8 mouse cellular contexts compared by ENCODE assay signal in the genomic region with DNA sequence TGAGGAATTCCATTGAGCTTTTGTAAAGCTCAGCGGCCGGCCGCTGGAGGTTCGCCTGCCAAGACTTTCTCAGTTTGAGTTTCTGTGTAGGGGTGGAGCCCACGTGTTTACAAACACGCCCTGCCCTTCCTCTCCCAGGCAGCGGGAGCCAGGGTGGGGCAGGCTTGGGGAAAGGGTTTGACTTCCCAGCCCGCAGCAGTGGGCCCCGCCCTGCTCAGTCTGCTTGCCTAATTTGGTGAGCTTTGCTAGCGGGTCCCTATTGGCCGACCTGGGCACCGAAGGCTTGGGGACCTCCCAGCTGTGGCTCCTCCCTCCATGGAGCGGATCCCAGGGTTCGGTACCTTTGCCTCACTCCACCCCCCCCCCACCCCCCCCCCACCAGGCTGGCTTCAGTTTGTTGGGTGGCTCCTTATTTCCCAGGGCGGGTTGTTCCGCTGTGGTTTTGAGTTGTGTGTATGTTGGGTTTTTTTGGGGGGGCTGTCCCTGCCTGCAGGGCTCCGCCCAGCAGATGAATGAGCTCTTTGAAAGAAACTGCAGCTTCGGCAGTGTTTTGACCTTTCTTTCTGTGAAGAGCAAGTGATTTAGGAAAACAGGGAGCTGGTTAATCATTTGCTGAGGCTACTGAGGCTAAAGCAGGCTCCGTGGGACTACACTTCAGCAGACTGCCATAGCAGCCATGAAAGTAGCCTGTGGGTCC. TPM values are rescaled to one million over a fixed set of nuclear protein-coding genes. Genes with fewer than 3 reads are reported as not detected.
A peak's percentile ranks its signal among the peaks of the same experiment; 100 is the strongest.
DNase-seq lines count a peak whose midpoint lies in the region; ATAC-seq and TF ChIP-seq lines count a peak whose summit lies in the region.

No protein-coding gene starts in this region.

- H3K79me2 ChIP-seq in heart, adult 2 months (replicated peaks; ENCODE audit: control insufficient read depth, insufficient read depth, low read length) = peaks cover 5% of the 10 kb centered on the region

- peaks cover 55% of the 10 kb centered on the region for H3K4me1 ChIP-seq in embryonic facial prominence, embryonic 12.5 days
- peaks cover 22% of the 10 kb centered on the region for H3K4me1 ChIP-seq in heart, adult 2 months (ENCODE audit: control insufficient read depth, insufficient read depth, low read length)
- peaks cover 68% of the 10 kb centered on the region for H3K4me1 ChIP-seq in liver, embryonic 12.5 days
- H3K4me1 ChIP-seq in stomach, embryonic 14.5 days (ENCODE audit: control insufficient read depth, insufficient read depth, low read length) = peaks cover 41% of the 10 kb centered on the region

- 0 out of 2 replicates have a peak overlapping the region, but pooled peaks have one; percentile 2 for H3K9ac ChIP-seq in embryonic facial prominence, embryonic 12.5 days
- H3K9ac ChIP-seq in heart, adult 2 months (ENCODE audit: low read depth, low read length) = peak overlapping the region; percentile 50
- peak overlapping the region; percentile 74 for H3K9ac ChIP-seq in liver, embryonic 12.5 days
- no peak overlapping the region; the same call in 1 of the 2 replicates for H3K9ac ChIP-seq in stomach, embryonic 14.5 days (replicated peaks; ENCODE audit: low read depth, low read length)

- H3K4me2 ChIP-seq in embryonic facial prominence, embryonic 12.5 days (replicated peaks) = peak overlapping the region; percentile 56
- H3K4me2 ChIP-seq in liver, embryonic 12.5 days = peak overlapping the region; percentile 87
- peak overlapping the region; percentile 59 for H3K4me2 ChIP-seq in stomach, embryonic 14.5 days (replicated peaks; ENCODE audit: low read depth, low read length)

- TF ChIP-seq EP300 in heart, adult 2 months (IDR thresholded peaks at IDR 0.05; ENCODE audit: insufficient read depth, low read depth, low read length) = peak; percentile 78

- intact Hi-C loops in heart, adult 2 months (cut with DNase I) = loop anchor here (1.0 to 2.0 kb wide), 4 partner anchors 16 to 73 kb away; partner anchors contain the start of gene Ap5z1

- WGBS in embryonic facial prominence, embryonic 12.5 days = 1% methylated on average over 19 of the region's 19 CpGs
- under 1% methylated on average over 18 of the region's 19 CpGs for WGBS in heart, adult 2 months
- under 1% methylated on average over 19 of the region's 19 CpGs for WGBS in liver, embryonic 12.5 days (ENCODE audit: insufficient replicate concordance)
- WGBS in stomach, embryonic 14.5 days = under 1% methylated on average over 19 of the region's 19 CpGs

- H3K27ac ChIP-seq in embryonic facial prominence, embryonic 12.5 days = peak overlapping the region; percentile 90
- H3K27ac ChIP-seq in heart, adult 2 months = peak overlapping the region; percentile 92
- peak overlapping the region; percentile 93 for H3K27ac ChIP-seq in liver, embryonic 12.5 days
- H3K27ac ChIP-seq in stomach, embryonic 14.5 days (ENCODE audit: low read length) = peak overlapping the region; percentile 95

- H3K27me3 ChIP-seq in embryonic facial prominence, embryonic 12.5 days = no peaks in the 10 kb centered on the region
- H3K27me3 ChIP-seq in heart, adult 2 months (ENCODE audit: control insufficient read depth, insufficient read depth, low read length) = no peaks in the 10 kb centered on the region
- H3K27me3 ChIP-seq in liver, embryonic 12.5 days (replicated peaks) = no peaks in the 10 kb centered on the region
- H3K27me3 ChIP-seq in stomach, embryonic 14.5 days (ENCODE audit: control insufficient read depth, insufficient read depth, low read length) = no peaks in the 10 kb centered on the region

- TF ChIP-seq POLR2A in heart, adult 2 months (IDR thresholded peaks at IDR 0.05; ENCODE audit: insufficient read depth, low read depth, low read length) = 0 out of 2 replicates have a peak, but pooled peaks have one; percentile 35

- DNase-seq in A20 (ENCODE audit: low read depth, low spot score) = peak; percentile 89
- peak; percentile 79 to 80 for DNase-seq in adrenal gland, adult 18-20 months (ENCODE audit: low spot score in 2 of 2)
- DNase-seq in heart, adult 2 months = peak; percentile 93 to 98
- peak; percentile 95 for DNase-seq in kidney, adult 18-20 months

- peaks cover 17% of the 10 kb centered on the region for H3K36me3 ChIP-seq in embryonic facial prominence, embryonic 12.5 days
- H3K36me3 ChIP-seq in heart, adult 2 months (ENCODE audit: control insufficient read depth, insufficient read depth, low read length) = no peaks in the 10 kb centered on the region; the same call in 1 of the 2 replicates
- peaks cover 22% of the 10 kb centered on the region for H3K36me3 ChIP-seq in liver, embryonic 12.5 days
- H3K36me3 ChIP-seq in stomach, embryonic 14.5 days (ENCODE audit: control insufficient read depth, insufficient read depth, low read length) = peaks cover 8% of the 10 kb centered on the region

- peak; percentile 92 for ATAC-seq in embryonic facial prominence, embryonic 12.5 days (ENCODE audit: insufficient number of reproducible peaks, insufficient read depth, low FRiP score, low TSS enrichment)
- peak; percentile 95 for ATAC-seq in liver, embryonic 12.5 days
- peak; percentile 74 for ATAC-seq in monocyte, adult 5-6 weeks (replicated peaks; ENCODE audit: insufficient number of reproducible peaks, low FRiP score, low TSS enrichment, poor library complexity, severe bottlenecking)
- peak; percentile 95 for ATAC-seq in stomach, embryonic 14.5 days (ENCODE audit: insufficient number of reproducible peaks, insufficient read depth, low FRiP score, low read depth)

- TF ChIP-seq CTCF in heart, adult 2 months (IDR thresholded peaks at IDR 0.05) = peak; percentile 23; the same call in 1 of the 2 replicates

- peaks cover 5% of the 10 kb centered on the region; the same call in 1 of the 2 replicates for H3K9me3 ChIP-seq in embryonic facial prominence, embryonic 12.5 days
- H3K9me3 ChIP-seq in liver, embryonic 12.5 days (replicated peaks) = no peaks in the 10 kb centered on the region
- H3K9me3 ChIP-seq in stomach, embryonic 14.5 days (ENCODE audit: control insufficient read depth, low read depth, low read length) = no peaks in the 10 kb centered on the region

- peak overlapping the region; percentile 28 for H3K4me3 ChIP-seq in embryonic facial prominence, embryonic 12.5 days
- H3K4me3 ChIP-seq in heart, adult 2 months = peak overlapping the region; percentile 49
- peak overlapping the region; percentile 60 for H3K4me3 ChIP-seq in liver, embryonic 12.5 days
- peak overlapping the region; percentile 26 for H3K4me3 ChIP-seq in stomach, embryonic 14.5 days (ENCODE audit: low read depth, low read length)

RNA-seq across cellular contexts. Expression of gene Ap5z1, which starts 23.1 kb away (rescaled TPM):
- 10 to 100 TPM; 15.4 to 18.1 TPM for total RNA-seq in adrenal gland, adult 18-20 months (2021)
- polyA plus RNA-seq in embryonic facial prominence, embryonic 12.5 days (2016; fragmentation: Nextera tagmentation; extraction: Ambion mirVana) = 10.8 and 12.4 TPM in 2 replicates
- 1 to 10 TPM; 5.4 to 6.4 TPM for total RNA-seq in heart, adult 2 months (2021)
- polyA plus RNA-seq in heart, adult 2 months (2012; rRNA removed) = 13.0 and 23.6 TPM in 2 replicates
- 6.8 and 7.4 TPM in 2 replicates for polyA plus RNA-seq in liver, embryonic 12.5 days (2016; fragmentation: Nextera tagmentation; extraction: Ambion mirVana)
- 6.7 to 13.7 TPM (median 6.9 TPM) in 3 replicates for total RNA-seq in monocyte, adult 5-6 weeks (2017)
- 11.0 and 11.8 TPM in 2 replicates for polyA plus RNA-seq in stomach, embryonic 14.5 days (2014; fragmentation: Nextera tagmentation; extraction: Ambion mirVana)

RNA-seq across cellular contexts. Expression of gene Foxk1, which starts 39.3 kb away (rescaled TPM):
- total RNA-seq in adrenal gland, adult 18-20 months (2021) = 10 to 100 TPM; 17.9 to 22.1 TPM
- 7.0 and 8.4 TPM in 2 replicates for polyA plus RNA-seq in embryonic facial prominence, embryonic 12.5 days (2016; fragmentation: Nextera tagmentation; extraction: Ambion mirVana)
- total RNA-seq in heart, adult 2 months (2021) = 10 to 100 TPM; 13.2 to 13.8 TPM
- 9.2 and 9.5 TPM in 2 replicates for polyA plus RNA-seq in heart, adult 2 months (2012; rRNA removed)
- polyA plus RNA-seq in liver, embryonic 12.5 days (2016; fragmentation: Nextera tagmentation; extraction: Ambion mirVana) = 3.1 and 4.1 TPM in 2 replicates
- total RNA-seq in monocyte, adult 5-6 weeks (2017) = 17.6 to 31.2 TPM (median 21.7 TPM) in 3 replicates
- polyA plus RNA-seq in stomach, embryonic 14.5 days (2014; fragmentation: Nextera tagmentation; extraction: Ambion mirVana) = 3.9 and 4.1 TPM in 2 replicates

Comparison
In these comparisons a context has a peak if more than half of its experiments do, and no peak if none do; other contexts are left out.
1. Peak in every context shown above with its lines: DNase-seq, ATAC-seq, H3K4me3 ChIP-seq and H3K27ac ChIP-seq.